Mouse (Mus musculus) embryonic facial prominence, embryonic 11.5 days (tissue): Measurements from ENCODE around the gene Tmem131. TPM values are rescaled to one million over a fixed set of nuclear protein-coding genes. Genes with fewer than 3 reads are reported as not detected.

Experiments
- ATAC-seq: fragments of 200-750 bp; cut with Nextera tagmentation; replicated peaks from 2 replicates; pipeline ENCODE4 v1.8.0; 2017; ENCODE audit warnings: low read depth; ENCODE audit not compliant: insufficient number of reproducible peaks, low FRiP score, low TSS enrichment
- DNase-seq: peaks from one replicate; pipeline ENCODE4 v3.0.0-alpha.2; 2015; ENCODE audit warnings: low spot score
- H3K27ac ChIP-seq: fragments of 300-500 bp; sonication (generic); replicated peaks from 2 replicates; pipeline ENCODE4 v1.5.1; 2014; ENCODE audit warnings: mild to moderate bottlenecking, low read depth, low read length, control low read depth
- H3K27me3 ChIP-seq: fragments of 300-500 bp; sonication (generic); 2 replicates; pipeline ENCODE4 v1.6.1; 2014; ENCODE audit warnings: mild to moderate bottlenecking, low read length, moderate library complexity, mixed read lengths; ENCODE audit not compliant: control insufficient read depth, insufficient read depth
- H3K36me3 ChIP-seq: fragments of 300-500 bp; sonication (generic); replicated peaks from 2 replicates; pipeline ENCODE4 v1.6.1; 2014; ENCODE audit warnings: low read depth, mild to moderate bottlenecking, low read length, moderate library complexity, mixed read lengths; ENCODE audit not compliant: control insufficient read depth, insufficient read depth
- H3K4me1 ChIP-seq: fragments of 300-500 bp; sonication (generic); 2 replicates; pipeline ENCODE4 v1.6.1; 2014; ENCODE audit warnings: low read length, mixed read lengths; ENCODE audit not compliant: control insufficient read depth, insufficient read depth
- H3K4me2 ChIP-seq: fragments of 300-500 bp; sonication (generic); 2 replicates; pipeline ENCODE4 v1.6.1; 2014; ENCODE audit warnings: low read depth, mild to moderate bottlenecking, control low read depth, low read length, moderate library complexity
- H3K4me3 ChIP-seq: fragments of 300-500 bp; sonication (generic); 2 replicates; pipeline ENCODE4 v1.5.1; 2014; ENCODE audit warnings: low read depth, low read length, control low read depth
- H3K9ac ChIP-seq: fragments of 300-500 bp; sonication (generic); replicated peaks from 2 replicates; pipeline ENCODE4 v1.6.1; 2014; ENCODE audit warnings: mild to moderate bottlenecking, control low read depth, low read length
- H3K9me3 ChIP-seq: fragments of 300-500 bp; sonication (generic); replicated peaks from 2 replicates; pipeline ENCODE4 v1.6.1; 2016; ENCODE audit warnings: mild to moderate bottlenecking, low read length, inconsistent platforms, mixed read lengths; ENCODE audit not compliant: control insufficient read depth
- WGBS: fragments of 180-500 bp; shearing (Covaris S2); extraction: QIAGEN DNeasy Blood & Tissue Kit; methylation state at CpG from one replicate; pipeline ENCODE4 v1.1.7; 2014; 5-methylcytosine and 5-hydroxymethylcytosine counted together
- polyA plus RNA-seq: library from polyadenylated mRNA; unstranded; fragments of >200 nt; fragmentation: Nextera tagmentation; extraction: Ambion mirVana; gene quantifications from 2 replicates; pipeline ENCODE4 v1.2.1, GENCODE M21; 2014

Gene Tmem131
- polyA plus RNA-seq, 1 experiment from 2014 or later = 18.9 TPM

- H3K9ac ChIP-seq = no peak overlapping the region
- no peaks in the 10 kb centered on the region for H3K4me1 ChIP-seq
- DNase-seq (no peak), ATAC-seq (no peak)
- no peaks in the 10 kb centered on the region for H3K36me3 ChIP-seq
- H3K4me3 ChIP-seq = no peak overlapping the region
- no peaks in the 10 kb centered on the region for H3K27me3 ChIP-seq
- no peaks in the 10 kb centered on the region for H3K9me3 ChIP-seq
- no peak overlapping the region for H3K4me2 ChIP-seq
- WGBS = 80% methylated on average over 9 of the region's 9 CpGs
- H3K27ac ChIP-seq = no peak overlapping the region
Measured at GRCm38 (mm10) chr1:36758553-36758952, 184.9 kb downstream of the Tmem131 start.

GRCm38 (mm10) chr1:36753932-36754675 lies 189.4 kb downstream of the Tmem131 start:
- Histone ChIP-seq H3K4me2 (no peak overlapping the region), H3K4me3 (no peak overlapping the region), H3K4me1 (no peaks in the 10 kb centered on the region), H3K27ac (no peak overlapping the region), H3K9me3 (no peaks in the 10 kb centered on the region), H3K36me3 (no peaks in the 10 kb centered on the region), H3K9ac (no peak overlapping the region), H3K27me3 (no peaks in the 10 kb centered on the region)
- no peak for DNase-seq
- WGBS = 84% methylated on average over 6 of the region's 6 CpGs
- no peak for ATAC-seq

- H3K9me3 ChIP-seq = no peaks in the 10 kb centered on the region
- no peak overlapping the region for H3K9ac ChIP-seq
- no peak overlapping the region for H3K4me3 ChIP-seq
- no peak overlapping the region for H3K27ac ChIP-seq
- H3K36me3 ChIP-seq = no peaks in the 10 kb centered on the region
- ATAC-seq (no peak), DNase-seq (peak; percentile 63)
- 44% methylated on average over 15 of the region's 15 CpGs for WGBS
- 0 out of 2 replicates have a peak, but pooled peaks cover 2% of the 10 kb centered on the region for H3K4me1 ChIP-seq
- no peaks in the 10 kb centered on the region for H3K27me3 ChIP-seq
- H3K4me2 ChIP-seq = no peak overlapping the region
Measured at GRCm38 (mm10) chr1:36746452-36746851, 197.0 kb downstream of the Tmem131 start.

- Histone ChIP-seq H3K36me3 (no peaks in the 10 kb centered on the region), H3K4me2 (no peak overlapping the region), H3K27me3 (no peaks in the 10 kb centered on the region), H3K4me1 (0 out of 2 replicates have a peak, but pooled peaks cover 2% of the 10 kb centered on the region), H3K4me3 (no peak overlapping the region), H3K27ac (no peak overlapping the region), H3K9me3 (no peaks in the 10 kb centered on the region), H3K9ac (no peak overlapping the region)
- 41% methylated on average over 4 of the region's 4 CpGs for WGBS
- ATAC-seq = no peak
- no peak for DNase-seq
Measured at GRCm38 (mm10) chr1:36745661-36746060, 197.8 kb downstream of the Tmem131 start.

GRCm38 (mm10) chr1:36744268-36744944 lies 199.1 kb downstream of the Tmem131 start:
- ATAC-seq (0 out of 2 replicates have a peak, but pooled peaks have one; percentile 40), DNase-seq (peak; percentile 83)
- Histone ChIP-seq H3K36me3 (no peaks in the 10 kb centered on the region), H3K4me2 (peak overlapping the region; percentile 27), H3K9ac (no peak overlapping the region), H3K4me3 (no peak overlapping the region), H3K27me3 (no peaks in the 10 kb centered on the region), H3K27ac (no peak overlapping the region), H3K9me3 (no peaks in the 10 kb centered on the region), H3K4me1 (0 out of 2 replicates have a peak, but pooled peaks cover 2% of the 10 kb centered on the region)
- WGBS = 24% methylated on average over 17 of the region's 17 CpGs

- Histone ChIP-seq H3K27ac (no peak overlapping the region), H3K4me1 (0 out of 2 replicates have a peak, but pooled peaks cover 2% of the 10 kb centered on the region), H3K4me3 (no peak overlapping the region), H3K4me2 (no peak overlapping the region), H3K36me3 (no peaks in the 10 kb centered on the region), H3K9ac (no peak overlapping the region), H3K27me3 (no peaks in the 10 kb centered on the region), H3K9me3 (no peaks in the 10 kb centered on the region)
- 82% methylated on average over 9 of the region's 9 CpGs for WGBS
- ATAC-seq (no peak), DNase-seq (no peak)
Measured at GRCm38 (mm10) chr1:36743046-36743445, 200.4 kb downstream of the Tmem131 start.

Other genes with a start within 250 kb of the Tmem131 start
- 0.31 TPM in 1 of 2 replicates, not detected in the other for gene 4933424G06Rik, start 233.5 kb downstream of the Tmem131 start, polyA plus RNA-seq
- gene Actr1b, start 229.2 kb downstream of the Tmem131 start, polyA plus RNA-seq = 90.9 and 99.0 TPM in 2 replicates
- gene Zap70, start 181.9 kb downstream of the Tmem131 start, polyA plus RNA-seq = 0.15 and 0.18 TPM in 2 replicates
- 0.50 and 1.7 TPM in 2 replicates for gene Vwa3b, start 82.9 kb upstream of the Tmem131 start, polyA plus RNA-seq